Mouse (Mus musculus) ovary, postnatal 14 days (tissue): ENCODE results near the gene Sel1l3.

Source experiments
- DNase-seq: peaks from one replicate; pipeline ENCODE4 v3.0.0; 2022; ENCODE audit warnings: low spot score

Sel1l3 gene

GRCm38 (mm10) chr5:53172908-53173307 lies 40.8 kb downstream of the Sel1l3 start:
- DNase-seq: no peak

- no peak for DNase-seq
These were observed 41.5 kb downstream of the Sel1l3 start for GRCm38 (mm10) chr5:53172256-53172636.

- no peak for DNase-seq
These were observed 42.0 kb downstream of the Sel1l3 start for GRCm38 (mm10) chr5:53171611-53172255.

- DNase-seq: no peak
These were observed 46.2 kb downstream of the Sel1l3 start for GRCm38 (mm10) chr5:53167564-53167963.

- DNase-seq: no peak
These were observed 48.1 kb downstream of the Sel1l3 start for GRCm38 (mm10) chr5:53165672-53166071.

DNA sequence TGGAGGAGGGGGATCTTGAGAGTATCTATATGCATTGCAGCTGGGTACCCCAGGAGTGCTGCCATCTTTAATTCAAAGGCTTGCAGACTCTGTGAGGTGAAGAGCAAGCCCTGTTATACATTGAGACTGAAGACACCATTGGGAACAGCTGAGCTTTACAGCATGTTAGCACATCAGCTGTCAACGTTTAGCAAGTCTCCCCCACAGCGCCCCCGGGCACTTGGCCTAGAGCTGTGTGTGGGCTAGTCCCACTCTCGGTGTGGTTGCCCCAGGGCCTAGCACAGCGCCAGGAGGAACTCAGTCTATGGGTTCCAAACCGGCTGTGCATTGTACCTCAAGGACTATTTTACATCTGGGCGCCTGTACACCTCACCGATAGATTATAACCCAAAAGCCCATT lies 51.3 kb downstream of the Sel1l3 start:
- DNase-seq: no peak

DNA sequence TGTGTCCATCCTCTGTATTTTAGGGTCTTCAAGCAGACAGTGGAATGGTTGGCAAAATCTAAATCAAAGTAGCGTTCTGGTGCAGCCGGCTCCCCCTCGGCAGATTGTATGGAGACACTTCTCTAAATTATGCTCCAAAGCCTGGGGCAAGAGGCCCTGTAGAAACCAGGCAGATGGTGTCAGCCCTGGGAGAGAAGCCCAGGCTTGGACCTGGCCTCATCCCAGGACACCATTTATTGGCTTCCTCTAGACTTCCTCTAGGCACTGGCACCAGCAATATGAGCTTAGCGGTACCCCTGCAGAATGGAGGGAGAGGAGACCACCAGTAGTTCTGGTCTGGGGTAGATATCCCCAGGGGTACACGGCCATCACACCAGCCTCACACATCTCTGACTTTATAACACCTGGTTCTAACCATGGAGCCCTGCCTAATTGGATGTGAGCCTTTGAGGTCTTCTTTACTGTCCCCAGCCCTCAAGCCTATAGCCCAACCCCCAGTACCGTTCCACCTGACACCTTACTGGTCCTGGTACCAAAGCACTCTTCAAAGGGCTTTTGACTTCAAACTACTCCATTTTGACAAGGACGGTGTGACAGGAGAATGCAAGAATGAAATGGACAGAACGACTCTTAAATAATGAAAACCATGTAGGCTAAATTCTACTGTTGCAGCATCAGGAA lies 52.1 kb downstream of the Sel1l3 start:
- no peak for DNase-seq

- no peak for DNase-seq
These were observed 53.5 kb downstream of the Sel1l3 start for GRCm38 (mm10) chr5:53160207-53160606.

DNA sequence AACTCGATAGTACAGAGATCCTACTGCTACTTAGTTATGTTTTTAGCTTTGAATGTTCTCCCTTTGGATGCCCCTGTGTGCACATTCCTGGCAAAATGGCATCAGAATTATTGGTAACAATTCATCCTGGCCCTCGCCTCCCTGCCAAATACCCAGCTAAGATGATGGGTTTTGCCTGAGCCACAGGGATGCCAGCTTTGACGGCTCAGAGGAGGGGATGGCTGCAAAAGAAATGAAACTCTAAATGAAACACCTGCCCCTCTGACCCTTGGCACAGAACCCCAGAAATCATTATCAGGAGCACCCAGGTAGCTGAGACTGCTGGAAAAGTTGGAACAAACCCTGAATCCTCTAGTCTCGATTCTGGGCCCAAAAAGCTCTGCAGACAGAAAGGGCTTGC lies 54.1 kb downstream of the Sel1l3 start:
- no peak for DNase-seq

DNA sequence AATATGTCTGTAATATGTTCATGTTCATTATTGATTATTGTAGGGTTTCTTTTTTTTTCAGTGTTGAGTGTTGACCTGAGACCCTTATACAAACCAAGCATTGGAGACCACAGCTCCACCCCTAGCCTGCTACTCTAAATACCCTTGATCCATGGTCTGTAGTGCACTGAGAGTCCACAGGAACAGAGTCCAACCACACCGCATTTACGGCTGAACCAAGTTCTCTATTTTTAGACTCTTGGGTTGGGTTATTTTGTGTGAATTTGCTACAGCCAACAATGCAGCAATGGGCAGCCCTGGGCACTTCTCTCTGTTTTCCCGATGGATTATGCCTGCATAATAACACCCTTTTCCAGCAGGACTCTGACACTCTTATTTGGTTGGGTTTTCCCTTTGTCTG lies 54.6 kb downstream of the Sel1l3 start:
- DNase-seq: no peak

DNA sequence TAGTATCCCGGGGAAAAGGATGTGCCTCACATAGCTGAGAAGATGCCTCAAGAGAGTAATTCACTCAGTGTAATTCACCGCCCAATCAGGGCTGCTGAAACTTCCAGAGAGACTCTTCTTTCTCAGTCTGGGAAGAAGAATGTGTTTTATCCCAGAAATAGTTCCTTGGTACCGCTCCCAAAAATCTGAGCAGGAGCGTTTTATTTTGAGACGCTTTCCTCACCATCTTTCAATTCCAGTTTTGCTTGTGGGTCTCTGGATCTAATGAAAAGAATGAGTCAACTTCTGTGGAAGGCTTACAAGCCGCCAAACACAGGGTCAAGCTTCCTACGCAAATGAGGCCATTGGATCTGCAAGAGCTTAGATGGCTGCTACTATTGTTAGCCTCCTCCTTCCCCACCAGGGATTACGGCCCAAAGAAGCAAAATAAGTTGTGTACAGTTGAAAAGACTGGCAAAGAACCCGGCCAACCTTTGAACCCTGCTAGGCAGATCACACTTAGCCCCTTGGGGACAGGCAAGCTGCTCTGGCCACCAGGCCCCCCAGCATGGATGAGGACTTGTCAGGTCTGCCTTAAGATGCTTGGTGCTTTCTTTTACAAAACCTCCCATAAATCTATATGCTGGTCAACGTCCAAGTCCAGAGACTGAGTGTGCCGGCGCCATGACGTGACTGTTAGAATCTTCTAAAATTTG lies 57.6 kb downstream of the Sel1l3 start:
- no peak for DNase-seq

DNA sequence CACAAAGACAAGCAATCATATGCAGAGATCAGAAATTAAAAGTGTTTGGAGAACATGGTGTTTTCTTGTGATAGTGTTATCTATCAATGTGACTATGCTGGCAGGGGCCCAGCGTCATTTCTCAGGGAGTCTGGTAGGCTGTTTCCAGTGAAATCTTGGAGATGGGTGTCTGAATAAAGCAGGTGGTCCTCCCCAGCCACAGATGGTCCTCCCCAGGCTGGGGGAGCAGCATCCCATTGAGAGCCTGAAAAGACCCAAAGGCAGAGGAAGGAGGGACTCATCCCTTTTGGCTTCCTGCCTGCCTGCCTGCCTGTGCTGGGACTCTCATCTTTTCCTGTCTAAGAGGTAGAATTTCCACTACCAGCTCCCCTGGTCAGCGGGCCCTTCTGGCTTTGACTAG lies 59.2 kb downstream of the Sel1l3 start:
- no peak for DNase-seq

DNA sequence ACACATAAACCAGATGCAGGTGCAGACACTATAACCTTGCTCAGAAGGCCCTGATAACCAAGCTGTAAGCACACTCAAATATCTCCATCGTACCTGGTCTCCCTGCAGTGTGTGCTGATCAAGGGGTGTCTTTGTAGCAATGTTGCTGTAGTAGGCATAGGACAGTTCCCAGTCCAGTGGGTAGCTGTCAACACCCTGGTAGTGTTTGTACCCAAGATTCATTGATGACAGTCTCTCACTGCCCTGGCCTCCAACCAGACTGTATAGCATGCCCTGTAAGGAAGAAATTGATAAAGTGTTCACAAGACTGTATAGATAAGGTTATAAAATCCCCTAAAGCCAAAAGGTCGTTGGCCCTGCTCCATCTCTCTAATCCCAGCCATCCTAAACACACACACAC lies 59.6 kb downstream of the Sel1l3 start:
- no peak for DNase-seq

GRCm38 (mm10) chr5:53153144-53153543 lies 60.6 kb downstream of the Sel1l3 start:
- no peak for DNase-seq

GRCm38 (mm10) chr5:53151379-53151960 lies 62.3 kb downstream of the Sel1l3 start:
- DNase-seq: no peak

- no peak for DNase-seq
These were observed 64.6 kb downstream of the Sel1l3 start for GRCm38 (mm10) chr5:53148960-53149685.

- DNase-seq: no peak
These were observed 65.4 kb downstream of the Sel1l3 start for GRCm38 (mm10) chr5:53148160-53148923.

DNA sequence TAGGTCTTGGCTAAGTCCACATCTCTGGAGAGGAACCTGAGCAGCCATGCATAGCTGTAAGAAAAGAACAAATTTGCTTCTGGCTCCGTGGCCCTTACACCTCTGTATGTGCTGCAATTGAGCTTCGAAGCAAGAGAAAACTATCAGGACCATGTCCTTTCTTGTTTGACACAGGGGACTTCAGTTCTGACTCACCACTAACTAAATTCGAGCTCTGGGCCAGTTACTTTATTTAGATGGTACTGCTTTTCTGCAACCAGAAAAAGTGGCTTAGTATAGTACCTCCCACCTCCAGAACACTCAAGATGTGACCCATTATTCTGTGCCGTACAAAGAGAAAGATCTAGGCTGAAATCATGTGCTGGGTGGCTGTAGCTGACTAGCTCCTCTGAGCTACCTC lies 66.3 kb downstream of the Sel1l3 start:
- no peak for DNase-seq

- DNase-seq: no peak
These were observed 67.1 kb downstream of the Sel1l3 start for GRCm38 (mm10) chr5:53146684-53147061.

DNA sequence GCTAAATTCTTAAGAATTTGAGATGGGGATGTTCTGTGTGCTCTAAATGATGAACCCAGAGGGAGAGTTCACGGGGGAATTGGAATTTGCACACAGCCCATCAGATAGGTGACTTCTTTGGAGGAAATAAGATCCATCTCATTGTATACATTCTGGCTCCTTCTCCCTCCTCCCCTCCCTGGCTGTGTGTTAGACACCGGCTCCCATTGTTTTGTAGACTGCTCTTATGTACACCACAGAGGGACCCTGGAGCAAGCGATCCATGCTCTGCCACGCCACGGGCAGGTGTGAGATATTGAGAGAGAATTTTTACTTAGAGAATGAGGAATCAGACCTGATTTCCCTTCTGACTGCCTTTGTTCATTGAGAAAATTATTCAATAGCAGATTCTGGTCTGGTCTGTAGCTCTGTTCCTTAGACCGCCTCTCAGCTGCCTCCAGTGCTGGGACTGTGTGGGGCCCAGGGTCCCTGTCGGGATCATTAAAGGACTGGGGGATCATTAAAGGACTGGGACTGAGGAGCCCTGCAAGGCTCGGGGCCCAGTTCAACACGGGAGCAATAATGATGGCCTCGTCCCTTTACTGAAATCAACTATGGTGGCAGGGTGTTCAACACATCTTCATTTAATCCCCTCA lies 67.6 kb downstream of the Sel1l3 start:
- no peak for DNase-seq

DNA sequence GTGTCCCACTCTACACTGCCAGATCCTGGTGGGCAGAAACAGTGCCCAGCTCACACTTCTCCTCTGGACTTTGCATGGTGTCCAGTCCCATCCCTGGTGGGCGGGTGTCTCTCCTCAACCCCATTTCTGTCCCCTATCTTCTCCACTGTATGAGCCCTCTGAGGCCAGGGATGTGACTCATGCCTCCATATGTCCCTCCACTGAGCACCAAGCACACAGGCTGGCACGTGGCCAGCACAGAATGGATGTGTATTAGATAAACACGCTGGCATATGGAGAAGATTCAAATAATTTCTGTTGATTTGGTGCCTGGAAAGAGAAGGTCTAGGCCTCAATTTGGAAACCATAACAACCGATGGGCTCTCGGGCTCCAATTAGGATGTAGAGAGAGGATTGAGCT lies 71.1 kb downstream of the Sel1l3 start:
- no peak for DNase-seq
